Mouse (Mus musculus): ENCODE data around the gene Auts2.

GRCm38 (mm10) chr5:132216143-132216542 is 327.0 kb downstream of the Auts2 start:
- no peak for TF ChIP-seq CTCF (IDR thresholded peaks at IDR 0.05)
- no peak for TF ChIP-seq EP300 (IDR thresholded peaks at IDR 0.05)

All from lung, postnatal 0 days (tissue).